Mouse (Mus musculus): ENCODE measurements around the gene Pitpnm1. TPM values are rescaled to one million over a fixed set of nuclear protein-coding genes. Genes with fewer than 3 reads are reported as not detected.

The Pitpnm1 gene
- polyA plus RNA-seq, 1 experiment from 2014 or later, result 12.9 TPM

DNA sequence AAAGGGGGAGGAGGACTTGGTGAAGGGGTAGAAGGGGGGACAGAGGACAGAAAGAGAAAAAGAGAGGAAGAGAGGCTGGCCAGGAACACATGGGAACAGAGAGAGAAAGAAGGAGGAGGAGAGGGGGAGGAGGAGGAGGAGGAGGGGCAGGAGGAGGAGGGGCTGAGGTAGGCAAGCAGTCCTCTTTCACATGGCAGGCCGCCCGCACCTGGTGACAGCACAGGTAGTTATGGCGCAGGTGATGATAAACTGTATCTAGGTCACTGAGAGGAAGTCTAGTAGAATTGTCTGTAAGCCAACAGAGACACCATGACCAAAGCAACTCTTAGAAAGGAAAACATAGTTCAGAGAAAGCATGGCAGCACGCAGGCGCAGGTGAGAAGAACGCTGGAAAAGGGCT lies 28.4 kb upstream of the Pitpnm1 start:
- no peak for ATAC-seq (ENCODE audit: insufficient read depth, low FRiP score, low read depth)
- H3K27me3 ChIP-seq (replicated peaks), result no peaks in the 10 kb centered on the region
- no peaks in the 10 kb centered on the region for H3K36me3 ChIP-seq
- H3K4me3 ChIP-seq (replicated peaks), result no peak overlapping the region
- H3K4me1 ChIP-seq, result 0 out of 2 replicates have a peak, but pooled peaks cover 2% of the 10 kb centered on the region
- WGBS, result 88% methylated on average over 6 of the region's 6 CpGs
- H3K9me3 ChIP-seq, result no peaks in the 10 kb centered on the region
- H3K27ac ChIP-seq, result no peak overlapping the region
- H3K9ac ChIP-seq, result no peak overlapping the region
- no peak overlapping the region for H3K4me2 ChIP-seq

GRCm38 (mm10) chr19:4072706-4073424 lies 26.9 kb upstream of the Pitpnm1 start:
- 75% methylated on average over 6 of the region's 6 CpGs for WGBS
- no peak for ATAC-seq (ENCODE audit: insufficient read depth, low FRiP score, low read depth)
- no peak overlapping the region for H3K4me2 ChIP-seq
- 0 out of 2 replicates have a peak, but pooled peaks cover 2% of the 10 kb centered on the region for H3K4me1 ChIP-seq
- H3K4me3 ChIP-seq (replicated peaks), result no peak overlapping the region
- H3K36me3 ChIP-seq, result no peaks in the 10 kb centered on the region
- H3K27ac ChIP-seq, result no peak overlapping the region
- no peaks in the 10 kb centered on the region for H3K27me3 ChIP-seq (replicated peaks)
- no peaks in the 10 kb centered on the region for H3K9me3 ChIP-seq
- no peak overlapping the region for H3K9ac ChIP-seq

GRCm38 (mm10) chr19:4075531-4075930 lies 24.3 kb upstream of the Pitpnm1 start:
- Histone ChIP-seq H3K9ac (no peak overlapping the region), H3K4me2 (no peak overlapping the region), H3K27ac (no peak overlapping the region), H3K9me3 (no peaks in the 10 kb centered on the region), H3K4me3 (replicated peaks) (no peak overlapping the region), H3K36me3 (no peaks in the 10 kb centered on the region), H3K4me1 (no peaks in the 10 kb centered on the region), H3K27me3 (replicated peaks) (no peaks in the 10 kb centered on the region)
- no peak for ATAC-seq (ENCODE audit: insufficient read depth, low FRiP score, low read depth)
- WGBS, result 96% methylated on average over 1 of the region's 1 CpGs

- no peak for ATAC-seq (ENCODE audit: insufficient read depth, low FRiP score, low read depth)
- Histone ChIP-seq H3K36me3 (no peaks in the 10 kb centered on the region), H3K9ac (no peak overlapping the region), H3K4me1 (no peaks in the 10 kb centered on the region), H3K4me2 (no peak overlapping the region), H3K4me3 (replicated peaks) (no peak overlapping the region), H3K9me3 (no peaks in the 10 kb centered on the region), H3K27me3 (replicated peaks) (no peaks in the 10 kb centered on the region), H3K27ac (no peak overlapping the region)
- WGBS, result 73% methylated on average over 1 of the region's 1 CpGs
These were observed 20.2 kb upstream of the Pitpnm1 start for GRCm38 (mm10) chr19:4079594-4079993.

- no peak overlapping the region for H3K9ac ChIP-seq
- H3K36me3 ChIP-seq, result no peaks in the 10 kb centered on the region
- WGBS, result 60% methylated on average over 8 of the region's 8 CpGs
- no peaks in the 10 kb centered on the region for H3K4me1 ChIP-seq
- peak; percentile 73; the same call in 1 of the 2 replicates for ATAC-seq (ENCODE audit: insufficient read depth, low FRiP score, low read depth)
- no peak overlapping the region for H3K27ac ChIP-seq
- H3K4me2 ChIP-seq, result no peak overlapping the region
- no peak overlapping the region for H3K4me3 ChIP-seq (replicated peaks)
- H3K27me3 ChIP-seq (replicated peaks), result no peaks in the 10 kb centered on the region
- H3K9me3 ChIP-seq, result no peaks in the 10 kb centered on the region
These were observed 19.2 kb upstream of the Pitpnm1 start for GRCm38 (mm10) chr19:4080511-4081009.

DNA sequence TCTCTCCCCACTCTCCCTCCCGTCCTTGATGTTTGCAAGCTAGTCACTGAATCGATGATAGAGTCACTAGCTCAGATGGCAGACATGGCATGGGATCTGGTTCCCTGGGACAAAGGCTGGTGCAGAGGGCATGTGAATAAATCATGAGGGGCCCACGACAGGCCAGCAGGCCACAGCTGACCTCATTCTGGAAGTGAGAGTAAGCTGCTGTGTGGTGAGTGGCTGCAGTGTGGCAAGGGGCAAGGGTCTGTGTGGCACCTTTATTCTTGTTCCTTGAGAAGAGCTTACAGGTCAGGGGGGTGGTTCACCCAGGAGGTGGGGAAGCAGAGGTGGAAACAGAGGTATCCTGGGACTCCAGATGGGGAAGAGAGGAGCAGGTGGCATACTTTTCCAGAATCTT lies 18.4 kb upstream of the Pitpnm1 start, which contains the start of gene Cabp2:
Gene Cabp2, plus strand, starts transcription at position 185 of the 400 bp plus-strand sequence.
- H3K9me3 ChIP-seq, result no peaks in the 10 kb centered on the region
- H3K4me1 ChIP-seq, result no peaks in the 10 kb centered on the region
- no peaks in the 10 kb centered on the region for H3K36me3 ChIP-seq
- H3K27ac ChIP-seq, result no peak within 1 kb of the TSS
- no peak within 1 kb of the TSS for H3K9ac ChIP-seq
- H3K27me3 ChIP-seq (replicated peaks), result no peaks in the 10 kb centered on the region
- no peak within 1 kb of the TSS for H3K4me3 ChIP-seq (replicated peaks)
- 73% methylated on average over 3 of the region's 3 CpGs for WGBS
- no peak for ATAC-seq (ENCODE audit: insufficient read depth, low FRiP score, low read depth)
- no peak within 1 kb of the TSS for H3K4me2 ChIP-seq

DNA sequence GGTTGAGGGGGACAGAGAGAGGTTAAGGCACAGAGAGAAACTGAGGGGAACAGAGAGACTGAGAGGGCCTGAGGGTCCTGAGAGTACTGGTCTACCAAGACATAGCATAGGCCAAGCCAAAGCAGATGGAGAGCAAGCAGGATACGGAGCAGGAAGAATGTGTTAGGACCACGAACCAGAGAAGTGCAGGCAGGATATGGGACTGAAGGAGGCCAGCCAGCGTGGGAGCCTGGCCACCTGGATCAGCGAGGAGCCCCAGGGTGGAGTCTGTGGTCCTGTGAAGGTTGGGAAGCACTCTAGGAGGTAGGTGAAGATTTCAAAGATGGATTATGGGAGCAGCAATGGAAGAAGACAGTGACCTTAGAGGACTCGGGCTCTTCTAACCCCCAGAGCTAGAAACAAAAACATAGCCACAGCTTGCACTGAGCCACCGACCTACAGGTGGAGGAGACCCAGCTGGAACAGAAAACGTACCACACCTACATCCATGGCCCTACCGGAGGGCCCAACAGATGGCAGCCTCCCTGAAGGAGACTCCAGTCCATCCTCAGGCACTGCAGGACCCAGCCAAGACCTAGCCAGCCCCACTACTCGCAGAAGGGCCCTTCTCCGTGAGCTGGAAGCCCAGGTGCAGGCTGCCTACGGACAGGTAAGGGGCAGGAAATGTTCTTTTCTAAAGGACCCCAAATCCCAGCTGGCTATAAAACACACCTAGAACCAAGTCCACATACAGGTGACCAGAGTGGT lies 17.4 kb upstream of the Pitpnm1 start:
- ATAC-seq (ENCODE audit: insufficient read depth, low FRiP score, low read depth), result 0 out of 2 replicates have a peak, but pooled peaks have one; percentile 19
- Histone ChIP-seq H3K4me3 (replicated peaks) (no peak overlapping the region), H3K9ac (no peak overlapping the region), H3K9me3 (no peaks in the 10 kb centered on the region), H3K27me3 (replicated peaks) (no peaks in the 10 kb centered on the region), H3K36me3 (no peaks in the 10 kb centered on the region), H3K4me2 (no peak overlapping the region), H3K4me1 (no peaks in the 10 kb centered on the region), H3K27ac (no peak overlapping the region)
- 83% methylated on average over 11 of the region's 11 CpGs for WGBS

GRCm38 (mm10) chr19:4083316-4083715 lies 16.5 kb upstream of the Pitpnm1 start:
- H3K4me1 ChIP-seq, result no peaks in the 10 kb centered on the region

DNA sequence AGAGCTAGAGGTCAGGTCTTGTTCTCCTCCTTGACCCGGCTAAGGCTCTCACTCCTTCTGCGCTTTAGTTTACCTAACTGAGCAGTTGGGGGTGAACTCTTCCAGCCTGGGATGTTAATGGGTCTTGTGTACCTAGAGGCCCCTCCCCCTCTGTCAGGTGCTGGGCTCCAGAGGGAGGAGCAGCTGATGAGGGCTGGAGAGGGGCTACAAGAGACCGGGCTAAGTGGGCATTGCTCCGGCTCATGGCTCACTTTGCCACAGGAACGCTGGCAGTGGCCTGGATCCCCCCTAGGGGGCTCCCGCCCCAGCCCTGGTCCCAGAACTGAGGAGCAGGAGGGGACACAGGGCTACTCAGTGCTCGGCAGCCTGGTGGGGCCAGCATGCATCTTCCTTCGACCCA lies 16.0 kb upstream of the Pitpnm1 start:
- Histone ChIP-seq H3K27me3 (replicated peaks) (no peaks in the 10 kb centered on the region), H3K27ac (no peak overlapping the region), H3K9ac (no peak overlapping the region), H3K4me1 (no peaks in the 10 kb centered on the region), H3K36me3 (no peaks in the 10 kb centered on the region), H3K4me2 (no peak overlapping the region), H3K9me3 (no peaks in the 10 kb centered on the region), H3K4me3 (replicated peaks) (no peak overlapping the region)
- 29% methylated on average over 8 of the region's 8 CpGs for WGBS
- ATAC-seq (ENCODE audit: insufficient read depth, low FRiP score, low read depth), result 0 out of 2 replicates have a peak, but pooled peaks have one; percentile 6

More at GRCm38 (mm10) chr19:4083316-4083715, 16.5 kb upstream of the Pitpnm1 start:
- no peak overlapping the region for H3K4me3 ChIP-seq (replicated peaks)
- H3K9ac ChIP-seq, result no peak overlapping the region
- H3K36me3 ChIP-seq, result no peaks in the 10 kb centered on the region
- 87% methylated on average over 7 of the region's 7 CpGs for WGBS
- H3K27ac ChIP-seq, result no peak overlapping the region
- H3K27me3 ChIP-seq (replicated peaks), result no peaks in the 10 kb centered on the region
- no peak overlapping the region for H3K4me2 ChIP-seq
- no peaks in the 10 kb centered on the region for H3K9me3 ChIP-seq
- ATAC-seq (ENCODE audit: insufficient read depth, low FRiP score, low read depth), result no peak

- 92% methylated on average over 1 of the region's 1 CpGs for WGBS
These were observed 14.8 kb upstream of the Pitpnm1 start for GRCm38 (mm10) chr19:4084984-4085383.

GRCm38 (mm10) chr19:4086156-4086555 lies 13.6 kb upstream of the Pitpnm1 start:
- H3K27me3 ChIP-seq (replicated peaks), result no peaks in the 10 kb centered on the region
- ATAC-seq (ENCODE audit: insufficient read depth, low FRiP score, low read depth), result no peak
- H3K36me3 ChIP-seq, result no peaks in the 10 kb centered on the region
- no peaks in the 10 kb centered on the region for H3K4me1 ChIP-seq
- no peak overlapping the region for H3K4me3 ChIP-seq (replicated peaks)
- WGBS, result 91% methylated on average over 15 of the region's 15 CpGs
- H3K9me3 ChIP-seq, result no peaks in the 10 kb centered on the region
- no peak overlapping the region for H3K4me2 ChIP-seq
- H3K27ac ChIP-seq, result no peak overlapping the region
- H3K9ac ChIP-seq, result no peak overlapping the region

More at GRCm38 (mm10) chr19:4084984-4085383, 14.8 kb upstream of the Pitpnm1 start:
- Histone ChIP-seq H3K9me3 (no peaks in the 10 kb centered on the region), H3K9ac (no peak overlapping the region), H3K36me3 (no peaks in the 10 kb centered on the region), H3K4me1 (no peaks in the 10 kb centered on the region), H3K4me2 (no peak overlapping the region), H3K4me3 (replicated peaks) (no peak overlapping the region), H3K27me3 (replicated peaks) (no peaks in the 10 kb centered on the region), H3K27ac (no peak overlapping the region)
- ATAC-seq (ENCODE audit: insufficient read depth, low FRiP score, low read depth), result no peak

DNA sequence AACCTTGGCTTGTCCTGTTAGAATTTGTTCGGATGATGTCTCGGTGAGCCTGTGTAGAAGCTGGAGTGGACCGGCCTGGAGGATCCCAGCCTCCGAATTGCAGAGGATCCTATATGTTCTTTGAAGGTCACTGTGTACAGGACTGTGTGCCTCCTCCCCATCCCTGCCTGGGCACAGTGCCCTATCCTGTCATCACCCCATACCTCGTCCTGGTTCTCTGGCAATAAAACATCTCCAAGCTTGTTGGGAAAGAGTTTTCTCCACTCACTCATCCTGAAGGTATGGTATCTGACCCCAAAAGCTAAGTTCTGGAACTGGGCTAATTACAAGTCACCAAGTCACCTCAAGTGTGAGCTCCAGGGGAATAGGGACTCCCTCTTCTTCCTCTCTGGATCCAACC lies 12.7 kb upstream of the Pitpnm1 start:
- WGBS, result 86% methylated on average over 5 of the region's 5 CpGs
- no peaks in the 10 kb centered on the region for H3K9me3 ChIP-seq
- no peak overlapping the region for H3K27ac ChIP-seq
- no peak overlapping the region for H3K4me2 ChIP-seq
- H3K27me3 ChIP-seq (replicated peaks), result no peaks in the 10 kb centered on the region
- no peaks in the 10 kb centered on the region for H3K36me3 ChIP-seq
- H3K4me1 ChIP-seq, result no peaks in the 10 kb centered on the region
- no peak for ATAC-seq (ENCODE audit: insufficient read depth, low FRiP score, low read depth)
- H3K4me3 ChIP-seq (replicated peaks), result no peak overlapping the region
- H3K9ac ChIP-seq, result no peak overlapping the region
